Mouse (Mus musculus): ENCODE data around the gene Acot6.

DNA sequence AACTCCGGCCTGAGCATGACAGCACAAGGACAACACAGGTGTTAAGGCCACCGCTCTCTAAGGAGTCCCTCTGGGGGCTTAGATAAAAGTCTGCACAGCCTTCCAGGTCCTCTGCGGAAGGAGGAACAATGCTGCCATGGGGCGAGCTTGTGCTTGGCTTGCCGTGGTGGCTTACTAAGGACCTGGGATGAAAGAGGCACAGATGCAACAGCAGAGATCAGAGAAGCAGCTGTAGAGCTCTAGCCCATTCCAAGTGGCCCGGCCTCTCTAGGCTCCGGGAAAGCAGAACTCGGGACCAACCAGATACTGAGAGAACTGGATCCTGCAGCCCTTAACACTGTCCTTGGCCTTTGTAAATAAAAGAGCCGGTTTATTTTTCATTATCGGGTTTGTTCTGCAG is 51.5 kb downstream of the Acot6 start:
- no peak for TF ChIP-seq ZC3H11A (IDR thresholded peaks at IDR 0.05; ENCODE audit: borderline replicate concordance, low read depth, low read length)
- no peak for TF ChIP-seq ZNF384 (IDR thresholded peaks at IDR 0.05; ENCODE audit: low read depth, low read length)
- TF ChIP-seq MAFK (IDR thresholded peaks at IDR 0.05; ENCODE audit: insufficient read depth, low read depth, low read length) = no peak

Data from ES-E14 (cell line).